Mouse (Mus musculus) heart, adult 8-10 months (tissue): Measurements from ENCODE around the gene Gm20425. TPM values are rescaled to one million over a fixed set of nuclear protein-coding genes. Genes with fewer than 3 reads are reported as not detected.
"Not testable (repeated sequence)": the region's sequence is repeated elsewhere in the genome, so short reads cannot be mapped to it uniquely, and the experiment has no call there.

Source experiments
- DNase-seq: peaks from one replicate; pipeline ENCODE4 v3.0.0; 2022; ENCODE audit warnings: low spot score
- total RNA-seq, 4 experiments: library from RNA; stranded (reverse); gene quantifications; 2 replicates each; pipeline ENCODE4 v1.2.4; 2022

The Gm20425 gene
- total RNA-seq, 4 experiments from 2014 or later, result 5.3 to 5.9 (median 5.5) TPM

DNA sequence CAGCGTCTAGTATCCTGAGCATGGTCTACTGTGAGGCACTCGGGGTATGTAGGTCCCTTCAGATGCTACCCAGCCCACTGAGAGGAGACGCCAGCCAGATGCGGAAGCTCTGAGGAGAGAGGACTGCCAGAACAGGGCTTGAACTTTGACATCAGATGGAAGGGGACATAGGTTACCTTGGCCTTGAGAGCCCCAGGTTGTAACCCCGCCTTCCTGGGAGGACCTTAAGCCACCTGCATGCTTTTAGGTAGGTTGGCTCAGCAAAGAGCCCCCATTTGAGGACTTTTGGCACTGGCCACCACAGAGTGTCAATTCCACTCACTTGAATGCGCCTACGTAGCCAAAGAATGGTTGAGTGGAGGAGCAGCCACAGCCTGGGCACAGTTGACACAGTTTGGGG is 5.4 kb downstream of the Gm20425 start:
- no peak for DNase-seq

DNA sequence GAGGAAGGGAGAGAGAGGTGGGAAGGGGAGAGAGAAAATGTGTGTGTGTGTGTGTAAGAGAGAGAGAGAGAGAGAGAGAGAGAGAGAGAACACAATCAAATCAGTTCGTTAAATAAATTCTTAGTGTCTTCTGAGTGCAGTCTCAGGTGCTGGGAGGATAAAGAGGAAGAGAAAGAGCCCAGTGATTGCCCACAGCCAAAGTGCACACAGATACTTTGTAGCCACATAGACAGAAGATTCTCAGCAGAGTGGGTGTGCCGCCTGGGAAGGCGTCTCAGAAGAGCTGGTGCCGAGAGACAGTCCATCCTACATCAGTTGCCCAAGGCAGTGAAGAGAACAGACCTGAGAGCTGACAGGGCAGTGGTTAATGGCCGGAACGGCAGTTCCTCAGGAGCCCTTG is 15.8 kb downstream of the Gm20425 start:
- DNase-seq, result no peak

DNA sequence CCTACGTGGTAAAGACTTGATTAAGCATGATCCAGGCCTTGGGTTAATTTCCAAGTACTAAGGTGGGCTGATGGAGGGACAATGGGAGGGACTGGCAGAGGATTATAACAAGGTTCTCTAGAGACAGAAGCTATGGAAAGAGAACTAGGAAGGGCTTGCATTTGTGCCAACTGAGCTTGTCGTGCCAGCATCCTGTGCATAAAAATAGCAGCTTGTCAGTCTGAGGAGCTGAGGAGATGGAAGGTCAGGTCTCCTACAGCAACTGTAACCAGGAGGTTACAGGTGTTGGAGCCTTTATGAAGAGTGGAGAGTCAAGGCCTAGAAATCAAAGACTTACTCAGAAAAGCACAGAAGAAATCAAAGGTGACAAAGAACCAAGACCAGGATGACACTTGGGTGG is 16.5 kb downstream of the Gm20425 start:
- DNase-seq, result peak; percentile 31

DNA sequence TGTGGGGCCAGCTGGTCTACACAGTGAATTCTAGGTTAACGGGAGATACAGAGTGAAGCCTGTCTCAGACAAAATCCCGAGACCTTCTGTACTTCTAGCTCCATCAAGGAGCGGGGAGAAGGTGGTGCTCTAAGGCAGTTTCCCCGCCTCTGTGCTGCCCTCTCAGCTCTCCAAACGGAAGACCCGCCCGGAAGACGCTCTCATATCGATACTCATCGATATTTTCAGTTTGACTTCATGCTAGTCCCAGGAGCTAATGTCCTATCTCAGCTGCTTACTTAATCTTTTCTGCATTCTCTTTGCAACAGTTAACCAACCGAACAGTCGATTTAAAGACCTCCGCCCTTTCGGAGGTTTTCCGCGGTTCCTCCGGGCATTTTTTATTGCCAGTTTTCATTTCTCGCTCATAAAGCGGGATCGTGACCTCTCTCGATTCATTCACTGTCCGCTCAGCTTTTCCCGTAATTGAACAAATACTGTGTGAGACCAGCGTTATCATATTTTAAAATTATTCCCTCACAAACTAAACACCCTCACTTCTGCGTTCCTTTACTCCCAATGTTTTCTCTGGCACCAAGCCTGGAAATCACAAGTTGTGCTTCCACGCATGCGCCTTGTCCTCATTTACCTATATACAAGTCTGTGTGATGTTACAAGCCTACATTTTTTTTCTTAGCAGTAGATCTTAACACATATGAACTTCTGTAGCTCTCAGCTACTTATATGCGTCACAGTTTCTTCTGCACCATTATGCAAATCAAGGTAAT is 17.3 kb downstream of the Gm20425 start:
- DNase-seq, result no peak

DNA sequence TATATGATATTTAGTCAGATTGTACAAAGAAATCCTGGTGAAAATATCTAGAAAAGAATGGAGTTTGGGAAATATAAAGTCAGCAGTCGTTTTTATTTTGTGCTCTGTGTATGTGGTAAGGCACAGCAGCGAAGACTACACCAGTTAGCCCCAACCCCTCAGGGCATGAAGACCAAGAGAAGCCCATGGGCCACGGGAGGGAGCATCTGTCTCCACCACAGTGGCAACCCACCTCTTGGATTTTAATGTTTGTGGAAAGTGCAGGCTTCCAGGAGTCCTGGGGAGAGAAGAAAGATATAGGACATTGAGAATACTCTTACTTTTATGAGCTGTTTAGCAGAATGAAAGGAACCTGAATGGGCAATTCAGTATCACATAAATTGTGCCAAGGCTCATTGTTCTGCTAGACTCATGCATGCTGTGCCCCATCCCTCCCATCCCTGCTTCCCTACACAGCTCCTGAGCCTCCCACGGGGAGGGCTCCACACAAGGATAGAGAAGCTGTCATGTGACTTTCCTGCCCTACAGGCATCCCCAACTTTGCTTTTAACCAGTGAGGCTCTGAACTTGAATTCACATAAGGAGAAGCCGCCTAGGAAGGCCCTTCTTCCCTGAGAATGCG is 21.2 kb downstream of the Gm20425 start:
- no peak for DNase-seq

DNA sequence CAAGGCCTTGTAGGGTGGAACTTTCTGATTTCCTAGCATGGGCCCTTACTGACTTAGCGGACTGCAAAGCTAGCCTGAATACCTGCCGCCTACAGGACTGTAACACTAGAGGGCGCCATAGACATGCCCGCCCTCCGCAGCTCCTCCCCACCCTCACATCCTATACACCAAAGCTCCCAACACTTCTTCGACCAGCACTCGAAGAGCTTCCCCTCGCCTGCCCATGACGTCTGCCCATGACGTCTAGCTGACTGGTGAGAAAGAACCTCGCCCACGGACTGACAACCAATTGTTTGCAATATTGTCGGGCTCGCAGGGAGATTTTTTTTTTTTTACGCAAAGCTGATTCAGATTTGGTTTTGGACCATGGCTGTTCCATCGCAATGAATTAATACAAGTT is 22.3 kb downstream of the Gm20425 start:
- peak; percentile 66 for DNase-seq

DNA sequence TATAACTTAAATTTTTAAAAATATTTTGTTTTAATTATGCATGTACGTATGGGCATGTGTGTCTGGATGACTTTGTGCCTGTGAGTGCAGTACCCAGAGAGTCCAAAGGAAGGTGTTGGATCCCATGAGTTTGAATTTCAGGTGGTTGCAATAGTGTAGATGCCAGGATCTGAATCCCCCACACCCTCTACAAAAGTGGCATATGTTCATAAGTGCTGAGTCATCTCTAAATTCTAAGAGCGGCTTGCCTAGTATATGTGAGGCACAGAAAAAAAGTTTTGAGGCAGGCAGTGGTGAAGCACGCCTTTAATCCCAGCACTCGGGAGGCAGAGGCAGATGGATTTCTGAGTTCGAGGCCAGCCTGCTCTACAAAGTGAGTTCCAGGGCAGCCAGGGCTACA is 24.3 kb downstream of the Gm20425 start:
- DNase-seq, result no peak

DNA sequence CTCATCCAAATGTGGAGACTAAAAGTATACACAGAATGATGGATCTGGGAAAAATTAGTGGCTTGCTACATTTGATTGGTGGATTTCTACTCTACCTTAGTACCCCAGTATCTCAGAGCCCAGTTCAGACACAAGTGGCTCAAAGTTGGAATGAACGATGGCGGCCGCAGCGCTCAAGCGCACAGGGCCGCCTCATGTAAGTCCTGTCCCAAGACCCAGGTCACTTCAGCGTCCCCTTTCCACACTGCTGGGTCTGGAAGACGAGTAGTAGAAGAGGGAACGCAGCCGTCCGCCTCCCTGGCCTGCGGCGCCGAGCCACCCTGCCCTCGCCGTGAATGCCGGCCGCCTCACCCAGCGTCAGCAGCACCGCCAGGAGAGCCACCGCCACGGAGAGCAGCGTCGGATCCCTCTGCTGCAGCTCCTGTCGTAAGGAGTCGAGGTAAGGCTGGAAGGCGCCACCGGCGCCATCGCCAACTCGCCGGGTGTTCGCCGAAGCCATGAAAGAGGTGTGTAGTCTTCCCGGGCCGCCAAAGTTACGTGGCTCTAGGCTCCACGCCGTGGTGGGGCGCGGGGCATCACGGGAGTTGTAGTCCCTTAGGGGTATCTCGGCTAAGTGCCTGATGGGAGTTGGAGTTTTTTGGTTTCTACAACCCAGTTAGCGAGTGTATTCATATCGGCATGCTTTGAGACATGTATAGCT is 28.4 kb downstream of the Gm20425 start, which contains the start of gene Srprb:
TSS of gene Srprb (minus strand) at position 577 of the 700 bp plus-strand sequence.
- DNase-seq, result peak; percentile 94

DNA sequence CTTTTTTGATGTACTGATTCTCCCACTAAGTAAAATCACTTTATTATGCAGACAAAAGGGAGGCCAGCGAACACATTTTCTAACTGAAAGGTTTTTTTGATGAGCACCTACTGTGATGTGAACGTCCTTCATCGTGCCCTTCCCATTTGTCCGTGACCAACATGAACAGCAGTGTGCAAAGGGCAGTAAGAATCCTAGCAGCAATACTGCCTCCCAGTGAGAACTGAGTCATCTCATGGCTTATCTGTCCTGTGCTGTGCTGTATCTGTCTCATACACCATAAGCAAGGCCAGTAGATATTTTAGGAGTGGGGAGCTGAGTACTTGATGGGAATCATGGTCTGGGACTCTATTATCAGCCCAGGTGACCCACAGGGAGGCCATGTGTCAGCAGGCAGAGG is 41.7 kb downstream of the Gm20425 start:
- no peak for DNase-seq

DNA sequence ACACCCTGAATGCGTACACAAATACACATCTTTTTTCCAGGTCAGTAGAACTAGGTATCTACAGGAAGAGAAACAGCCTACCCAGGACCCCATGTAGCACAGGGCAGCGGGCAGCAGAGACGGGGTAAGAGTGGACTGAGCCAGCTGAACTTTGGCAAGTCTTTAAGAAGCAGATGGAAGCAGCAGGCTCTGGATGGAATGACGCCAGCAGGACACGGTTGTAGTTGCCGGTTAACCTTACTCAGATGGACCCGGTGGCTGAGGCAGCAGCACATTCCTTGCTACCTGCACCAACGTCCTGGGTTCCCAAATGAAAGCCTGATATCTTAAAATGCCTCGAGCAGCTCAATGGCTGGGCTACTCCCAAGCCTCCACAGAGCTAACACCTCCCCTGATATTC is 43.4 kb downstream of the Gm20425 start:
- no peak for DNase-seq

DNA sequence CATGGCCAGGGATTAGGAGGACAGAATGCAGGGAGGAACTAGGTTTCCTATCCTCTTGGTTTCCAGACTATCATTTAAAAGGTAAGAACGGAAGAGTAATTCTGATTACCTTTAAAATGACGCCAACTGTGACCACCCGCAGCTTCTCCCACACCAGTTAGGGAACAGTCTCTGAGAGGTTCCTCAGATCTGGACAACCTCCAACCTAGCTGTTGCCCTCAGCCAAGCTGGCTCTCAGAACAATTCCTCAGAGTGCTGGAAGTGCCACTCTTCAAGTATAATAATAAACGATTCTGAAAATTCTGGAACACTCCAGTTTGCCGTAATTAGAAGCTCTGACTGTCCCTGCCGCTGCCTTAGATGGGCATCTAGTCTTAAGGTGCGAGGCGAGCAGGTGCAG is 44.2 kb downstream of the Gm20425 start:
- DNase-seq, result no peak

DNA sequence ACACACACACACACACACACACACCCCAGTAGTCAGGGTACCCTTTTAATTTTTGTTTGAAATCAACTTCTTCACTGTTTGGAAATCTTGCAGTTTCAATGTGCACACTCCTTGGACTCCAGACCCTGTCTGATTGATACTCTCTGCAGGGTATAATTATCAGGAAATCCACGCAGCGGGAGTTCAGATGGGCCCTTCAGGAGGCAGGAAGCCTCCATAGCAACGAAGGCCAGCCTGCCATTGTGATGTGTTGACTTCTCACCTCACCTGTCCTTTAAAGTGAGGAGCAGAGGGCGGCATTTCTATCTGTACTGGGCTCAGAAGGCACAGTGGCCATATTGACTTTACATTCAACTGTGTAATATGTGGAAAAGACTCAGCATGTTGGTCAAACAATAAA is 45.3 kb downstream of the Gm20425 start:
- DNase-seq, result no peak

DNA sequence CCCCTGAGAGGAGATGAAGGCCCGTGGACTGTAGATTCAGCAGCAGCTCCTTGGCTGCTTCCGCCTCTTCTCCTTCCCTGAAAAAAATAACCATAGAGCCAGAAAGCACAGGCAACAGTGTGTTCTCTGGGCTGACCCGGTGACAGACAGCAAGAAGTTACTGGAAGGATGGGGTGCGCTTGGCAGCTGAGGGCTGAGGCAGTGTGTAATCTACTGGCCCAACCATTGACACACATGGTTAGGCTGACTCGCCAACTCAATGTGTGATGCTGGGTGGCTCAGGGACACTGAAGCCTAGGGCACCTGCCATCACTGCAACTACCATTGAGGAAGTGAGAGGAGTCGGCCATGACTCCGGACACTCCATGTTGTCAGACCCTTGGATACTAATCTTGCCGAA is 48.2 kb downstream of the Gm20425 start:
- no peak for DNase-seq

DNA sequence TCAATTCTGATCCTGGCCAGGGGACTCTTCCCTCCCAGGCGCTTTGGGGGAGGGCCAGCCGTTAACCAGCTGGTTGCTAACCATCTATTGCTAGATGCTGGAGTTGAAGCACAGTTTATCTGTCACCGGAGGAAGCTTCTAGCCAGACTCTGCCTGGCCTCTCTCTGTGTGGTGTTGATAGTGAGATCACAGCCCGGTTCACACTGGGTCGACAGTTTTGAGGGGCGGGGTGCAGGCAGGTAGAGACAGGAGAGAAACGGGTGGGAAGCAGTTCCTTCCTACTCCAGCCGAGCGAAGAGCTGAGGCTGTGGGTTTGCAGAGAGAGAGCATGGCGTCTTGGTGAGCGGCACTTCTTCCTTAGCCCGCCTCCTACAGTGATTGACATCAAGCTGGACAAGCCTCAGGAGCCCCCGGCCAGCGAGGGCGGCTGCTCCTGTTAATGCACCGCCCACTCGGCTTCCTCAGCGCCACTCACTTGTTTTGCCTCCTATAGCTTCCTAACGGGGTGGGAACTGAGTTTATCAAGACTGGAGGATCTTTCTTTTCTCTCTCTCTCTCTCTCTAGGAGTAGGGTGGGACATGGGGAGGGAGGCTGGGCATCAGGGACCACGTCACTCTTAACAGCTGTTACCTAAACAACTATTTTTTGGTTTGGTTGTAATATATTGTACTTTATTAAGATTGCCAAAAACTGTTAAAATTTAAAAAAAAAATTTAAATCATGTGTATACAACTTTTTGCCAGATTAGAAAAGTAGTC is 49.1 kb downstream of the Gm20425 start:
- peak; percentile 53 for DNase-seq

DNA sequence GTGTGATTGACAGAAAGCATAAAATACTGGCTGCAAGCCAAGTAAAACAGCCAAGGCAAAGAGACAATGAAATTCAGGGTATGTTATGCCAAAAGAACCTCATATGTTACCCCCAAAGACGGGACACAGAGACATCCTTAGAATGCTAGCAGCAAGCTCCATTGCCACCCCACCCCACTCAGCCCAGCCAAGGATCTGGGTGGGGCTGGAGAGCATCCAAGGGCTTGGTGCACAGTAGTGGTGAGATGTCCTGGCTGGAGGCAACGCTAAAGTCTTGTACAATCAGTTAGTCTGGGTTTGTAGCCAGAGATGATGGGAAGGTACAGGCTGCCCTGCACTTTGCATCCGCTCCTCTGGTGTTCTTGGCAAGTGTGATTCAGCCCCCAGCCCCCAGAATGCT is 49.8 kb downstream of the Gm20425 start:
- DNase-seq, result peak; percentile 48

DNA sequence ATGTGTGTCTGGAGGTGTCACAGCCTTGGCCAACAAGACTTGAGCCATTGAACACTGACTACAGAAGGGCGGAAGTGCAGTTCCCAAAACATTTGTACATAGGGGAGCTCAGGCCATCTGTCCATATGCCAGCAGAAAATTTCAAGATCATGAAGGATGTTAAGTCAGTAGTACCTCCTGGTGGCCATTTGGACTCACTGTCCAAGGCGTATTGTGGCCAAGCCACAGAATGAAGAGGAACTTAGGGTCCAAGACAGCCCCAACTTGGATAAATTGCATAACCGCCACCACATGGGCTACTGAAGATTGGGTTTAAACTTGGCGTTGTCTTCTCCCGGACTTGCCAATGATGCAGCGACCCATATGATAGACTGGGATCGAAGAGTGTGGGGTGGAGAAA is 54.4 kb downstream of the Gm20425 start:
- DNase-seq, result no peak

DNA sequence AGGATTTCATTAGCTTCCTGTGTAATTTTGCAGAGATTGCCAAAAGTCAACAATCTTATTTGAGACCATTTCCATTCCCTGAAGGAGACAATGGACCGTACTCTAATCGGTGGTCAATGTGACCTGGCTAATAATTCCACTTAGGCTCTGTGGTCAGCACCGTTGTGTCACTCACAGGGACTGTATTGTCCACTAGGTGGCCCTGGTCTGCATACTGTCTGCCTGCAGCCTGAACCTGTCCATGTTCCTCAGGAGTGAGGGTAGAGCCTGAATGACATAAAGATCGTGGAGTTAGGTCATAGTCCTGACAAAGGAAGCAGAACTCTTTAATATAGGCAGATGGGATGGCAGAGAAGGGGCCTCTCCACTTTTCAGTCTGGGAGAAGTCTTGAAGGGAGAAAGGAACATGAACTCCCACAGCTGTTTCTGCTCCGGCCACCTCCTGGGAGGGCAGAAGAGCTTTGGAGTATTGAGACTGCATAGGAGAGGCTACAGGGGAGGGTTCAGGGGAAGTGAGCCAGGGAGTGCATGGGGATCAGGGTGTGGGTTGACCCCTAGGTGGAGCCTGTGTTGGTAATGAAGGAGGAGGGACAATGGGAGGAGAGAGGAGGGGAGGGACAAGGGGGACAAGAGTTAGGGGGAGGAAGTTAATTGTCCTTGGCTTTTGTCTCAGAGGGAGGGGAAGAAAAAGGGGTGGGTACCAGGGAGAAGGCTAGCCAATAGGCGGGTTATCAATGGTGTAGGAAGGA is 55.2 kb downstream of the Gm20425 start:
- no peak for DNase-seq

DNA sequence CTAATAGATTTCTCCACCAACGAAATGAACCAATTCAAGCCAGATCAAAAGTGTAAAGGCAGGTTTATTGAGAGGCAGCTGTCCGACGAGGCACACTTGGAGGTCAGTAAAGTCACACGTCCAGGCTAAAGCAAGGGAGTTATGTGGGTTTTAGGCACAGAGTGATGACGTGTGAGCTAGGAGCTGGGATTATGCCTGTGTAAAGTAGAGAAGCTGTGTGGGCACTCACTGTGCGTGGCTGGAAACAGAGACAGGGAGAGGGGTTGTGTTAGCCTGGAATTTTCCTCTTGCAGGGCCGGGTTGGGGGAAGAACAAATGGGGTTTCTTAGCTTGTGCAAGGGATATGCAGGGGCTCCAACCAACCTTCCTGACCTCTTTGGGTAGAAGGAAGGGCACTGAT is 61.3 kb downstream of the Gm20425 start:
- no peak for DNase-seq

DNA sequence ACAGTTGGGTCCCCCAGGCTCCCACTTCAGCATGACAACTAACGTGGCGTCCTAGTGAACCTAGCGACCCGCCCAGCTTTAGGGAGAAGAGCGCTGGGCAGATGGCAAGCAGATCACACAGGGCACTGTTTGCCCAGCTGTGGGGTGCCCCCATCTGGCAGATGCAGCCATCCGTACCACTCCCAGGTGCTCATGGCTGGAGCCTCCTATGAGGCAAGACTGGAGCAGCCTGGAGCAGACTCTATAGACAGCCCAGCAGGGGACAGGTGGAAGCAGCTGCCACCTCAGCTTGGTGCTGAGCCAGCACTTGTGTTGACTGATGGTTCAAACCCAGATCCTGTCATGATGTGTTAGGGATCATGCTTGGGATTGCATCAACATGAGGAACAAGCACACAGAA is 62.1 kb downstream of the Gm20425 start:
- no peak for DNase-seq

DNA sequence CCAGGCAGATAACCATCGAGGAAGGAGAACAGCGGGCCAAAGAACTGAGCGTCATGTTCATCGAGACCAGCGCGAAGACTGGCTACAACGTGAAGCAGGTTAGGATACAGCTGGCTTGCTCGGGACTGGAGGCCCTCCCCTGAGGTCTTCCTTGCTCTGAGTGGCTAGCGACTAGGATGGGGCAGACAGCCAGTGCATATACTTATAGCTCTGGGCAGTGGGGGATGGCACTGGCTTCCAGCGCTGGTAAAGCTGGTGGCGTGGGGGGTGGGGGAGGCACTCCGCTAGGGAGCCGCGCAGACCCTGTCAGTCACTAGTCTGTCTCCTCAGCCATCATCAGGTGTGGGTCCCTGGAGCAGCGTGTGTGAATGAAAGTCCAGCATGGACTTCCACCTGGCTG is 66.3 kb downstream of the Gm20425 start:
- no peak for DNase-seq

DNA sequence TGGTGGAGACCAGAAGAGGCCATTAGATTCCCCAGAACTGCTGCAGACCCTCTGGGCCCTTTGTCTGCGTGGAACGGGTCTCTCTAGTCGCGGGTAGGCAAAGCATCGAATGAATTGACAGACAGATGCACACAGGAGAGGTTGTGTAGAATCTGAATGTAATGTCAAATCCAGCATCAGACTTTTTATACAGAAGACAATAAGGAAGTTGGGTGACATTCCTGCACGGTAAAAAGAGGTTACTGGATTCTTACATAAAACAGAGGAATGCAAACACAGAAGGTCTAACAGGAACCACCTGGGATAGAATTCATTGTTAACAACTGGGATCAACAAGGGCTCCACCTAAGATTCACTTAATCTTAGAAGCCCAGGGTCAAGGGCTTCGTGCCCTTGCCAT is 74.9 kb downstream of the Gm20425 start:
- not testable (repeated sequence) for DNase-seq
